Mouse (Mus musculus): ENCODE measurements around the gene Hint1.

Gene Hint1

GRCm38 (mm10) chr11:54861471-54862420 is 4.4 kb upstream of the Hint1 start:
- no peak for DNase-seq (ENCODE audit: low read depth)

- peak; percentile 75 for DNase-seq (ENCODE audit: low read depth)
Observed at GRCm38 (mm10) chr11:54862621-54863520, 3.3 kb upstream of the Hint1 start.

GRCm38 (mm10) chr11:54865330-54866085 is 675 bp upstream of the Hint1 start:
- DNase-seq (ENCODE audit: low read depth): no peak

DNA sequence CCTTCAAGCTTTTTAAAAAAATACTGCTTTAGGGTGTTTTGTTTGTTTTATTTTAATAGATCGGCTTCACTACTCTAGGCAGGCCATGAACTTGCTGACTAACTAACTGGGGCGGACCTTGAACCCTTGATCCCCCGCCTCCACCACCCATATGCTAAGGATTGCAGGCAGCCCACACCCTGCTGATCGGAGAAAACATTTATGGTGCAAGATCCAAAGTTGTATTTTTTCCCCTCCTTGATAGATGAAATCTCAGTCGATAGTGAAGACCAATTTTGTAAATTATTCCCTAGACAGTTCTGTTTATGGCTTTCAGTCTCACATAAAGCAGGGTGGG is 834 bp downstream of the Hint1 start:
- DNase-seq (ENCODE audit: low read depth): peak; percentile 70

GRCm38 (mm10) chr11:54867903-54868434 is 1.8 kb downstream of the Hint1 start:
- no peak for DNase-seq (ENCODE audit: low read depth)

DNA sequence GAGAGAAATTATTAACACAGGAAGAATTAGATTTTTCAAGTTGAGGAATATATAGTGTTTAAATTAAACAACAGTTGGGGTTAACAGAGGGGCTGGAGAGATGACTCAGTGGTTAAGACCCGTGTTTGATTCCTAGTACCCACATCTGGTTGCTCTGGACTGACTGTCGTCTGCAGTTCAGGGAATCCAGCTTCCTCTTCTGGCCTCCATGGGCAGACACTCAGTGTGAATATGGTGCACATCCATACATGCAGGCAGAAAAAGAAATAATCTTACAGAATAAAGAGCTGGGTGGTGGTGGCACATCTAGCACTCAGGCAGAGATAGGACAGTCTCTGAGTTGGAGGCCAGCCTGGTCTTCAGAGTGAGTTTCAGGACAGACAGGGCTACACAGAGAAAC is 2.3 kb downstream of the Hint1 start:
- no peak for DNase-seq (ENCODE audit: low read depth)

DNA sequence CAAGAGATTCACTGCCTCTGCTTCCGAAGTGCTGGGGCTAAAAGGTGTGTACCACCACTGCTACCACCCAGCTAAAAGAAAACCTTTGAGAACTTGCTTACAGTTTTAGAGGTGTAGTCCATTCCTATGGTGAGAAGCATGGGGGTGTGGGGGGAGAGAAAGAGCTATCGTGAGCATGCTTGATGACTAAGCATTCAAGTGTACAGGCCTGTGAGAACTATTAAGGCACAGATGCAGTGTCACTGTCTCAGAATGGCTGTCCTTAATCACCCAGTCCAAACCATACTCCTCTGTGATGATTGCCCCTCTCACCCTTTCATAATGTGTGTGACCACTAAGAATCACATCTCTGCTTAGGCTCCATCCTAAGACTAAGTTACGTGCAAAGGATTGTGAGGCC is 3.1 kb downstream of the Hint1 start:
- no peak for DNase-seq (ENCODE audit: low read depth)

- DNase-seq (ENCODE audit: low read depth): no peak
Observed at GRCm38 (mm10) chr11:54871831-54872537, 5.8 kb downstream of the Hint1 start.

DNA sequence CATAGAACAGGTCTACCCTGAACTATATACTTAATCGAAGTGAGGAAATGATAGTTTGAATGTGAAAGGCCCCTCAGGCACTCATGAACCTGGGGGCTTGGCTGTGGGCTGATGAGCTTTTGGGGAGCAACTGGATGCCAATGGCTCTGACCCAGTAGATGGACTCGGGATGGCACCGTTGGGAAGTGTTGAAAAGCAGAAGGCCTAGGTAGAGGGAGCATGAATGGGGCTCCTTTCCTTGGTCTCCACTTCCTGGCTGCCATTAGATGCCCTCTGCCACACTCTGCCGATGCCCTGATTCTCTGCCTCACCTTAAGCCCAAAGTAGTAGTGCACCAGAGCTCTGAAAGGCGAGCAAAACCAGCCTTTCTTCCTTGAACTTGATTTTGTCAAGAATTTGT is 9.8 kb downstream of the Hint1 start:
- no peak for DNase-seq (ENCODE audit: low read depth)

GRCm38 (mm10) chr11:54878893-54879292 is 12.7 kb downstream of the Hint1 start:
- no peak for DNase-seq (ENCODE audit: low read depth)

DNA sequence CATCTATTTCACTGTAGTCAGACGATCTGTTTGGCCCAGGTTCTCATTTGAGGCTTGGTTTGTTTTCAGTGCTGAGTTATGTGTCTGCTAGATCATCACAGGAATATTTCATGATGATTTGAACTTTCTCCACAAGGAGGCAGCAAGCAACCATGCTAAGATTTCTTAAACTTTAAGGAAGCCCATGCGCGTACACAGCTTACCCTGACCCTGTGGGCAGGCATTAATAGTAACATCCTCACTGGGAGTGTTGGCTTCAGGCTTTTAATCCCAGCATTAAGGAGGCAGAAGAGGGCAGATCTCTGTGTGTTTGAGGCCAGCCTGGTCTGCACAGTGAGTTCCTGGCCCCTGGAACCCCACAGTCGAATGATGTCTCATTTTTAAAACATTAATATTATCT is 13.3 kb downstream of the Hint1 start:
- peak; percentile 91 for DNase-seq (ENCODE audit: low read depth)

GRCm38 (mm10) chr11:54879922-54880321 is 13.7 kb downstream of the Hint1 start:
- DNase-seq (ENCODE audit: low read depth): no peak

DNA sequence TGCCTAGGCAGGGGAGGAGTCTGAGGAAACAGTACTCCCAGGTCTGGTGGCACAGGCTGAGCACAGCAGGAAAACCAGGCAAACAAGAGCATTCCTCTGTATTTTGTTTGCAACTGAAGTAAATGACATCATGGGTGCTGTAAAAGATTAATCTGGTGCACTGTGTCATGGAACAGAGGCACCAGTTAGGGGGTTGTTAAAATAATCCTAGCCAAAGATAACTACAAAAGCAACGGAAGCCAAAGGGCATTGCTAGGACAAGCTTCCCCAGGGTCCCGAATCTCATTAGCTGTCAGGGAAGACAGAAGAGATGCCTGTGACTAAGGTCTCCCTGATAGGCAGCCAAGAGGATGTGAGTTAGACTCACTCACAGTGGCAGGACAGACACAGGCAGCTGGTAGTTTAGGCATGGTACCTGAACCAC is 14.9 kb downstream of the Hint1 start:
- DNase-seq (ENCODE audit: low read depth): peak; percentile 73

GRCm38 (mm10) chr11:54882671-54883070 is 16.5 kb downstream of the Hint1 start:
- DNase-seq (ENCODE audit: low read depth): peak; percentile 94

GRCm38 (mm10) chr11:54884197-54884828 is 18.1 kb downstream of the Hint1 start:
- no peak for DNase-seq (ENCODE audit: low read depth)

- peak; percentile 56 for DNase-seq (ENCODE audit: low read depth)
Observed at GRCm38 (mm10) chr11:54884937-54885336, 18.8 kb downstream of the Hint1 start.

- no peak for DNase-seq (ENCODE audit: low read depth)
Observed at GRCm38 (mm10) chr11:54885406-54885805, 19.2 kb downstream of the Hint1 start.

GRCm38 (mm10) chr11:54887927-54888326 is 21.7 kb downstream of the Hint1 start:
- no peak for DNase-seq (ENCODE audit: low read depth)

- no peak for DNase-seq (ENCODE audit: low read depth)
Observed at GRCm38 (mm10) chr11:54891341-54891740, 25.2 kb downstream of the Hint1 start.

DNA sequence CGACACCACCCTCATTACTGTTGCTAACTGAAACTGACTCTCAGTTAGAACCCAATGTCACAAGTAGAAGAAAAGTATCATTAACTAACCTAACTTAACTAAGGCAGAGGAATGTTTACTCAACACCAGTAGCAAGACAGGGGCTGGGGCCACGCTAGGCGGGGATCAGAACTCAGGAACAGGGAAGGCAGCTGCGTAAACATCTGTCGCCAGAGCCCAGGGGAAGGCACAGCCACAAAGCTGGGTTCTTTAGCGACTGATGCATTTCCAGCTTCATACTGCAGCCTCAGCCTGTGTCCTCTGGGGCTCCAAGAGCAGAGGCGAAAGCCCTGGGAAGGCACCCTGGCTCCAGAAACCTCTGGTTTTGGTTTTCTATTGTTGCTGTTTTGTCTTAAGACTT is 25.9 kb downstream of the Hint1 start:
- DNase-seq (ENCODE audit: low read depth): no peak

GRCm38 (mm10) chr11:54894589-54894988 is 28.4 kb downstream of the Hint1 start:
- no peak for DNase-seq (ENCODE audit: low read depth)
